Mouse (Mus musculus) neural tube, embryonic 12.5 days (tissue): ENCODE results near the gene 1700019N19Rik. TPM values are rescaled to one million over a fixed set of nuclear protein-coding genes. Genes with fewer than 3 reads are reported as not detected.

ENCODE experiments used
- ATAC-seq: fragments of 200-750 bp; cut with Nextera tagmentation; 2 replicates; pipeline ENCODE4 v1.8.0; 2017; ENCODE audit warnings: low read depth, mild to moderate bottlenecking, moderate TSS enrichment, moderate library complexity; ENCODE audit not compliant: low FRiP score
- H3K27ac ChIP-seq: fragments of 300-500 bp; sonication (generic); 2 replicates; pipeline ENCODE4 v1.5.1; 2016
- H3K27me3 ChIP-seq: fragments of 300-500 bp; sonication (generic); replicated peaks from 2 replicates; pipeline ENCODE4 v1.6.1; 2016; ENCODE audit warnings: mild to moderate bottlenecking
- H3K36me3 ChIP-seq: fragments of 300-500 bp; sonication (generic); 2 replicates; pipeline ENCODE4 v1.6.1; 2016; ENCODE audit warnings: mild to moderate bottlenecking
- H3K4me1 ChIP-seq: fragments of 300-500 bp; sonication (generic); 2 replicates; pipeline ENCODE4 v1.6.1; 2016
- H3K4me2 ChIP-seq: fragments of 300-500 bp; sonication (generic); replicated peaks from 2 replicates; pipeline ENCODE4 v1.6.1; 2016; ENCODE audit warnings: mild to moderate bottlenecking
- H3K4me3 ChIP-seq: fragments of 300-500 bp; sonication (generic); 2 replicates; pipeline ENCODE4 v1.5.1; 2016
- H3K9ac ChIP-seq: fragments of 300-500 bp; sonication (generic); 2 replicates; pipeline ENCODE4 v1.6.1; 2016; ENCODE audit warnings: mild to moderate bottlenecking
- H3K9me3 ChIP-seq: fragments of 300-500 bp; sonication (generic); 2 replicates; pipeline ENCODE4 v1.6.1; 2016; ENCODE audit warnings: mild to moderate bottlenecking
- WGBS: fragments of 180-500 bp; shearing (Covaris S2); methylation state at CpG from one replicate; pipeline ENCODE4 v1.1.7; 2016; 5-methylcytosine and 5-hydroxymethylcytosine counted together
- polyA plus RNA-seq: library from polyadenylated mRNA; unstranded; fragments of >200 nt; fragmentation: Nextera tagmentation; extraction: Ambion mirVana; gene quantifications from 2 replicates; pipeline ENCODE4 v1.2.1, GENCODE M21; 2016

1700019N19Rik gene
- polyA plus RNA-seq = not detected in 2 replicates

- WGBS = 52% methylated on average over 10 of the region's 10 CpGs
- Histone ChIP-seq H3K9me3 (no peaks in the 10 kb centered on the region), H3K9ac (no peak within 1 kb of the TSS), H3K4me2 (no peak within 1 kb of the TSS), H3K36me3 (peaks cover 9% of the 10 kb centered on the region), H3K4me1 (0 out of 2 replicates have a peak, but pooled peaks cover 8% of the 10 kb centered on the region), H3K27me3 (no peaks in the 10 kb centered on the region), H3K4me3 (no peak within 1 kb of the TSS), H3K27ac (no peak within 1 kb of the TSS)
- ATAC-seq = no peak
Observed at GRCm38 (mm10) chr19:58794284-58794683, at the start of gene 1700019N19Rik. 1700019N19Rik (minus strand) TSS chr19:58794461.

DNA sequence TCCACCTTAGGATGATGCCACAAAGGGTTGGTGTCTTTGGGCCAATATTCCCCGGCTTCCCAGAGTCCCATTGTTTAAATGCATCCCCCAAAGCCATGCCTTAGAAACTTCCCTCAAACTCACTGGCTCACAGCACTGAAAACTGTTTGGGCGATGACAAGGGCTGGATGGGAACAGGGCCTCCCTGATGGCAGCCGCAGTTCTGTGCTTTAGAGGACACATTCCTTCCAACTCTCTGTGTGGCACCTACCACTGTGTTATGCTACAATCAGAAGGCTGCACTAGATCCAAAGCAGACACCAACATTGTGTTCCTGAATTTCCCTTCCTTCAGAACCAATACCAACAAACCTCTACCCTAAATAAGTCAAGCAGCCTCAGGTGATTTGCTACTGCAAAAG, 49.3 kb upstream of the 1700019N19Rik start:
- no peak overlapping the region for H3K4me3 ChIP-seq
- 90% methylated on average over 3 of the region's 3 CpGs for WGBS
- H3K36me3 ChIP-seq = peaks cover 4% of the 10 kb centered on the region; the same call in 1 of the 2 replicates
- H3K9ac ChIP-seq = no peak overlapping the region
- no peaks in the 10 kb centered on the region for H3K27me3 ChIP-seq
- no peak overlapping the region for H3K4me2 ChIP-seq
- ATAC-seq = no peak
- no peak overlapping the region for H3K27ac ChIP-seq
- no peaks in the 10 kb centered on the region for H3K9me3 ChIP-seq
- peaks cover 18% of the 10 kb centered on the region for H3K4me1 ChIP-seq

DNA sequence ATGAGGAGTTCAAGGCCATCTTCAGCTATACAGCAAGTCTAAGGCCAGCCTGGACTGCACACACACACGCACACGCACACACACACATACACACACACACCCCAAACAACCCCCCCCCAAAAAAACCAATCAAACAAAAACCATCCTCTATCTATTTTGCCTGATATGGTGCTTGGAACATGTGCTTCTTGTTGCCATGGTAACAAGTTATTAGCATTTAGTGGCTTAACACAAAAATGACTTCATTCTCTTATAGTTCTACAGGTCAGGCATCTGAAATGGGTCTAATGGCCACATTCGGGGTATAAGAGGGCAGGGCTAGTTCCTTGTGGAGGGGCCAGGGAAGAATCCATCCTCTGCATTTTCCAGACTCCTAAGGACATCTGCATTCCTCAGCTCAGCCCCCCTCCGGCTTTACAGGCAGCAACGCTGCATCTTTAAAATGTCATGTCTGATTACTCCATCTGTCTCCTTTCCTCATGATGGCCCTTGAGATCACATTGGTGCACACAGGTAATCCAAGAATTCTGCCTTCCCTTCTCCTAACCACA, 46.5 kb upstream of the 1700019N19Rik start:
- H3K27me3 ChIP-seq = no peaks in the 10 kb centered on the region
- no peak for ATAC-seq
- no peaks in the 10 kb centered on the region for H3K9me3 ChIP-seq
- H3K4me3 ChIP-seq = no peak overlapping the region
- H3K4me1 ChIP-seq = peaks cover 29% of the 10 kb centered on the region
- peaks cover 1% of the 10 kb centered on the region; the same call in 1 of the 2 replicates for H3K36me3 ChIP-seq
- no peak overlapping the region for H3K27ac ChIP-seq
- H3K4me2 ChIP-seq = no peak overlapping the region
- WGBS = 78% methylated on average over 5 of the region's 5 CpGs
- H3K9ac ChIP-seq = no peak overlapping the region

DNA sequence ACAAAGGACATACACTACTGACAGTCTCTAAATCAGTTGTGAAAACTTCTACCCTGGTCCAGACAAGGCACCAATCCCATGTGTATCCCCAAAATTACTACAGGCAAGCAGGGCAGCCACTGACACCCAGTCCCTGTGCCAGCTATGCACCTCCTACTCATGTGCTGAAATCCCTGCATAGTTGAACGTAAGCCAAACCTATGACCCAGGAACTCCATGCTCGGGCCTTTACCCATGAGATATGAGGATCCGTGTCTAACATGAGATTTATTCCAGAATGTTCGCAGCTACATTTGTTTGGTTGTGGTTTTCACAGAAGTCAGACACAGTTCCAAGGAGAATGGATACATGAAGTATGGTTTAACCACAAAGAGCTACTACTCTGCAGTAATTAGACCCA, 45.5 kb upstream of the 1700019N19Rik start:
- H3K4me1 ChIP-seq = peaks cover 32% of the 10 kb centered on the region
- no peak overlapping the region for H3K4me2 ChIP-seq
- no peak overlapping the region for H3K4me3 ChIP-seq
- no peak overlapping the region for H3K27ac ChIP-seq
- no peak overlapping the region for H3K9ac ChIP-seq
- H3K36me3 ChIP-seq = no peaks in the 10 kb centered on the region
- H3K27me3 ChIP-seq = no peaks in the 10 kb centered on the region
- no peak for ATAC-seq
- no peaks in the 10 kb centered on the region for H3K9me3 ChIP-seq
- 89% methylated on average over 4 of the region's 4 CpGs for WGBS

- no peak overlapping the region for H3K4me3 ChIP-seq
- 56% methylated on average over 3 of the region's 3 CpGs for WGBS
- no peaks in the 10 kb centered on the region for H3K27me3 ChIP-seq
- no peak overlapping the region for H3K9ac ChIP-seq
- H3K27ac ChIP-seq = no peak overlapping the region
- ATAC-seq = no peak
- no peak overlapping the region for H3K4me2 ChIP-seq
- no peaks in the 10 kb centered on the region for H3K9me3 ChIP-seq
- H3K36me3 ChIP-seq = no peaks in the 10 kb centered on the region
- H3K4me1 ChIP-seq = peaks cover 37% of the 10 kb centered on the region
Observed at GRCm38 (mm10) chr19:58839345-58839744, 45.1 kb upstream of the 1700019N19Rik start.

GRCm38 (mm10) chr19:58838706-58839105, 44.4 kb upstream of the 1700019N19Rik start:
- no peak for ATAC-seq
- Histone ChIP-seq H3K9me3 (no peaks in the 10 kb centered on the region), H3K9ac (no peak overlapping the region), H3K4me2 (no peak overlapping the region), H3K4me1 (peaks cover 42% of the 10 kb centered on the region), H3K36me3 (no peaks in the 10 kb centered on the region), H3K27me3 (no peaks in the 10 kb centered on the region), H3K4me3 (no peak overlapping the region), H3K27ac (no peak overlapping the region)
- 73% methylated on average over 9 of the region's 9 CpGs for WGBS

DNA sequence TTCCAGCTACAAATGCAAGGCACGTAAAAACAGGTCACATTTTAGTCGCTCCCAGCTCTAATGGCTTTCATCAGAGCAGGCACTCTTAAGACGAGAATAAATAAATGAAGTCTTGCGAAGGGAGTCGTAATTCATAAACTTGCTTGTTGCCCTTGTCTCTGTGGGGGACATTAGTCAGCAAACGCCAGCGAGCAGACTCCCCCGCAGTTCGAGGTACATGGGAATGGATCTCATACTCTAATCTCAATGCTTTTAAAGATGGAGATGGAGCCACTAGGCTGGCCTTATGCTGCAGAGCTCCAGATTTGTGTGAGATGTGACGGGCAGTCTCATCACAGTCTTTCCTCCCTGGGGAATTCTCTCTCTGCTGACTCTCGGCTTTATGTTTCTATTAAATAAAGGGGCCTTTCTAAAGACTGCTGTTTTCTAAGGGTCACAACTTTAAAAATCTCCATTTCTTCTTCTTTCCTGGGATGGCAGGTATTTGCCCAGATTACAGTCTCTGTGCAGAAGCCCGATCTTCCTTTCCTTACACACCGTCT, 39.4 kb upstream of the 1700019N19Rik start:
- H3K4me1 ChIP-seq = peaks cover 37% of the 10 kb centered on the region
- no peak overlapping the region for H3K4me3 ChIP-seq
- peak overlapping the region; percentile 33; the same call in 1 of the 2 replicates for H3K27ac ChIP-seq
- 47% methylated on average over 13 of the region's 13 CpGs for WGBS
- ATAC-seq = no peak
- no peaks in the 10 kb centered on the region for H3K9me3 ChIP-seq
- H3K27me3 ChIP-seq = no peaks in the 10 kb centered on the region
- H3K4me2 ChIP-seq = no peak overlapping the region; the same call in 1 of the 2 replicates
- no peaks in the 10 kb centered on the region for H3K36me3 ChIP-seq
- H3K9ac ChIP-seq = no peak overlapping the region

DNA sequence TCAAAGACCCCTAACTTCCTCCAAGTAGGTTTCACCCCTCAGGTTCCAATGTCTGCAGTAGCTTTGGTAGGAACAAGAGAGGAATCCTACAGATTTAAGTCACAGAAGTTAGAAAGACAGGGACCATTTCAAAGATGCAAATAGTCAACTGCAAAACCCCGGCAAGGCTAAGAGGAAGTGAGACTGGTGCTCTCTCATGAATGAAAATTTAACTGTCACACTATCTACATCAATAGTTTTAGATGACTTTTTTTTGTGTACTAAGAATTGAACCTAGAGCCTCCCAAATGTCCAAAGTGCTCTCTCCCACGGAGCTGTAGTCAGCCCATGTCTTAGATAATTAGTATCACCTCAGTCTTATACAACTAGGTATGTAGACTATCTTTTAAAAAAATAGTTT, 38.7 kb upstream of the 1700019N19Rik start:
- H3K4me1 ChIP-seq = peaks cover 31% of the 10 kb centered on the region
- no peak for ATAC-seq
- H3K9ac ChIP-seq = no peak overlapping the region
- no peaks in the 10 kb centered on the region for H3K9me3 ChIP-seq
- H3K4me2 ChIP-seq = no peak overlapping the region
- WGBS = 81% methylated on average over 2 of the region's 2 CpGs
- H3K36me3 ChIP-seq = no peaks in the 10 kb centered on the region
- H3K27me3 ChIP-seq = no peaks in the 10 kb centered on the region
- H3K27ac ChIP-seq = no peak overlapping the region
- H3K4me3 ChIP-seq = no peak overlapping the region

GRCm38 (mm10) chr19:58831280-58831922, 37.1 kb upstream of the 1700019N19Rik start:
- no peaks in the 10 kb centered on the region for H3K9me3 ChIP-seq
- H3K27me3 ChIP-seq = no peaks in the 10 kb centered on the region
- H3K4me3 ChIP-seq = no peak overlapping the region
- H3K27ac ChIP-seq = peak overlapping the region; percentile 17; the same call in 1 of the 2 replicates
- peaks cover 30% of the 10 kb centered on the region for H3K4me1 ChIP-seq
- no peak overlapping the region for H3K4me2 ChIP-seq
- ATAC-seq = peak; percentile 45
- no peaks in the 10 kb centered on the region for H3K36me3 ChIP-seq
- H3K9ac ChIP-seq = no peak overlapping the region
- 65% methylated on average over 9 of the region's 9 CpGs for WGBS

GRCm38 (mm10) chr19:58830182-58830581, 35.9 kb upstream of the 1700019N19Rik start:
- Histone ChIP-seq H3K4me2 (no peak overlapping the region), H3K9ac (no peak overlapping the region), H3K4me3 (no peak overlapping the region), H3K27ac (no peak overlapping the region), H3K9me3 (no peaks in the 10 kb centered on the region), H3K27me3 (no peaks in the 10 kb centered on the region), H3K4me1 (peaks cover 27% of the 10 kb centered on the region), H3K36me3 (0 out of 2 replicates have a peak, but pooled peaks cover 2% of the 10 kb centered on the region)
- WGBS = 95% methylated on average over 7 of the region's 7 CpGs
- no peak for ATAC-seq

DNA sequence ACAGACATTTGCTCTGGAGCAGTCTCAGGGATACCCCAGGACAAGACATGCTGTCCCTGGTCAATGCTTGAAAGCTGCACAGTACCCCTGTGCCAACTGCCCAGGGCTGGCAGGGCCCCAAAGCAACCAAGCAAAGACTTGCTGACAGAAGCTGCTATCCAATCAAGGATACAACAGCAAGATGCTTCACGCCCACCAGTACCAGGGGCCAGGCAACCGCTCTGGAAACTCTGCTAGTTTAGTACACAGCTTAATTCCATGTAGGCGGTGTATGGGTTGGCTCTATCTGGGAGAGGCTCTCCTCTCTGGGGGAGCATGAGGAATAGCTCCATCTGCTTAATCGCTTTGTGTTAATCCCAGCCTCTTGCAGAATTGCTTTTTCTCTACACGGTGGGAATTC, 35.3 kb upstream of the 1700019N19Rik start:
- Histone ChIP-seq H3K9me3 (no peaks in the 10 kb centered on the region), H3K4me1 (peaks cover 21% of the 10 kb centered on the region), H3K36me3 (peaks cover 8% of the 10 kb centered on the region; the same call in 1 of the 2 replicates), H3K9ac (no peak overlapping the region), H3K27ac (no peak overlapping the region), H3K4me3 (no peak overlapping the region), H3K27me3 (no peaks in the 10 kb centered on the region), H3K4me2 (no peak overlapping the region)
- WGBS = 76% methylated on average over 5 of the region's 5 CpGs
- no peak for ATAC-seq

DNA sequence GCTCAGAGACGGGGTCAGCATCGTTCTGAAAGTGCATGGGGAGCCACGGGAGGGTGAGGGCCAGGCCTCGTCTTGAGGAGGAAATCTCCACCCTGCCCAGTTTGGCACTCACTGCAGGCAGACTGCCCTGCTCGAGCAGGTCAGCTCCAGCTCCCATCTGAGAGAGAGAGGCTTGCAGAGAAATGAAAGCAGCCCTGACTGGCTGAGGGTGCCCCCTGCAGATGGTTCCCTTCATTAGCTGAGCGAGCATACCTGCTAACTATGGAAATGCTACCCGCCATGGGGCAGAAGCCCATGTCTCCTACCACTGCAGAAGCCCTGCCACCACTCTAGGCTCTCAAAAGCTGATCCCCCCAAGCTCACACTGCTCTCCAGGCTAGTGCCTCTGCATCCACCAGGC, 33.4 kb upstream of the 1700019N19Rik start:
- H3K27ac ChIP-seq = no peak overlapping the region
- WGBS = 54% methylated on average over 7 of the region's 7 CpGs

More for the DNA sequence above, 33.4 kb upstream of the 1700019N19Rik start:
- Histone ChIP-seq H3K4me3 (no peak overlapping the region), H3K9ac (no peak overlapping the region), H3K9me3 (no peaks in the 10 kb centered on the region), H3K4me2 (no peak overlapping the region), H3K4me1 (peaks cover 20% of the 10 kb centered on the region; the same call in 1 of the 2 replicates), H3K27me3 (no peaks in the 10 kb centered on the region), H3K36me3 (peaks cover 10% of the 10 kb centered on the region; the same call in 1 of the 2 replicates)
- ATAC-seq = no peak
